Mouse (Mus musculus) embryonic facial prominence, embryonic 12.5 days (tissue): ENCODE results near the gene Dyrk1b. TPM values are rescaled to one million over a fixed set of nuclear protein-coding genes. Genes with fewer than 3 reads are reported as not detected.
A peak's percentile ranks its signal among the peaks of the same experiment; 100 is the strongest.

ENCODE experiments used
- ATAC-seq: fragments of 200-750 bp; cut with Nextera tagmentation; 2 replicates; pipeline ENCODE4 v1.8.0; 2017; ENCODE audit not compliant: insufficient number of reproducible peaks, insufficient read depth, low FRiP score, low TSS enrichment
- H3K27ac ChIP-seq: fragments of 300-500 bp; sonication (generic); 2 replicates; pipeline ENCODE4 v1.5.1; 2016; ENCODE audit warnings: mild to moderate bottlenecking
- H3K27me3 ChIP-seq: fragments of 300-500 bp; sonication (generic); 2 replicates; pipeline ENCODE4 v1.6.1; 2016; ENCODE audit warnings: mild to moderate bottlenecking, moderate library complexity
- H3K36me3 ChIP-seq: fragments of 300-500 bp; sonication (generic); 2 replicates; pipeline ENCODE4 v1.6.1; 2016; ENCODE audit warnings: mild to moderate bottlenecking
- H3K4me1 ChIP-seq: fragments of 300-500 bp; sonication (generic); 2 replicates; pipeline ENCODE4 v1.6.1; 2016
- H3K4me2 ChIP-seq: fragments of 300-500 bp; sonication (generic); replicated peaks from 2 replicates; pipeline ENCODE4 v1.6.1; 2016; ENCODE audit warnings: mild to moderate bottlenecking, moderate library complexity
- H3K4me3 ChIP-seq: fragments of 300-500 bp; sonication (generic); 2 replicates; pipeline ENCODE4 v1.5.1; 2016; ENCODE audit warnings: mild to moderate bottlenecking
- H3K9ac ChIP-seq: fragments of 300-500 bp; sonication (generic); 2 replicates; pipeline ENCODE4 v1.6.1; 2016; ENCODE audit warnings: mild to moderate bottlenecking, moderate library complexity
- H3K9me3 ChIP-seq: fragments of 300-500 bp; sonication (generic); 2 replicates; pipeline ENCODE4 v1.6.1; 2016; ENCODE audit warnings: mild to moderate bottlenecking, moderate library complexity
- WGBS: fragments of 180-500 bp; shearing (Covaris S2); methylation state at CpG from one replicate; pipeline ENCODE4 v1.1.7; 2016; 5-methylcytosine and 5-hydroxymethylcytosine counted together
- polyA plus RNA-seq: library from polyadenylated mRNA; unstranded; fragments of >200 nt; fragmentation: Nextera tagmentation; extraction: Ambion mirVana; gene quantifications from 2 replicates; pipeline ENCODE4 v1.2.1, GENCODE M21; 2016

Gene Dyrk1b
- polyA plus RNA-seq, 1 experiment from 2014 or later = 19.8 TPM

- peak within 1 kb of the TSS; percentile 72 for H3K9ac ChIP-seq
- peaks cover 4% of the 10 kb centered on the region; the same call in 1 of the 2 replicates for H3K36me3 ChIP-seq
- H3K4me2 ChIP-seq = peak within 1 kb of the TSS; percentile 85
- H3K4me1 ChIP-seq = peaks cover 19% of the 10 kb centered on the region
- H3K4me3 ChIP-seq = peak within 1 kb of the TSS; percentile 83
- H3K27ac ChIP-seq = peak within 1 kb of the TSS; percentile 86
- ATAC-seq = peak; percentile 81
- WGBS = under 1% methylated on average over 80 of the region's 80 CpGs
- no peaks in the 10 kb centered on the region for H3K27me3 ChIP-seq
- 0 out of 2 replicates have a peak, but pooled peaks cover 5% of the 10 kb centered on the region for H3K9me3 ChIP-seq
Observed at GRCm38 (mm10) chr7:28169489-28170422, 9.5 kb upstream of the Dyrk1b start, which contains the start of gene Fbl. Gene Fbl (plus strand): TSS chr7:28169710.

DNA sequence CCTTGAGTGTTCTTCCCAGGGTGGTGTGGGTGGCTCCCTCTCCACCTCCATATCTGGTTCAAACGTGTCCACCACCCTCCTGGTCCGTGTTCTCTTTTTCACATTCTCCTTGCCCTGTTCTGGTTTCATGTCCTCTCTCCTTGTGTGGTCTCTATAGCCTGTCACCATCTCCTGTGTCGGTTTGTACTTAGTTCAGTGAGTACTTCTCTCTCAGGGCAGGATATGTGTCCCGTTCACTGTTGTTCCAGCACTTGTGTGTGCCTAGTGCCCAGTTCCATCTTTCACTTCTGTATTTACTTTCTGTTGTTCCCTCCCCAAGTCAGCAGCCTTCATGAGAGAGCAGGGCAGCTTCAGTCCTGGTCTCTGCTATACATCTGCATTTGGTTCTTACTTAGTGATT is 3.9 kb upstream of the Dyrk1b start:
- 91% methylated on average over 4 of the region's 4 CpGs for WGBS
- Histone ChIP-seq H3K4me1 (peaks cover 12% of the 10 kb centered on the region), H3K27ac (no peak overlapping the region), H3K9me3 (no peaks in the 10 kb centered on the region), H3K36me3 (peaks cover 42% of the 10 kb centered on the region), H3K9ac (no peak overlapping the region), H3K4me2 (no peak overlapping the region), H3K27me3 (no peaks in the 10 kb centered on the region), H3K4me3 (no peak overlapping the region)
- ATAC-seq = no peak

GRCm38 (mm10) chr7:28179741-28180377 is 590 bp downstream of the Dyrk1b start:
- peaks cover 75% of the 10 kb centered on the region for H3K36me3 ChIP-seq
- peak overlapping the region; percentile 86 for H3K27ac ChIP-seq
- H3K27me3 ChIP-seq = no peaks in the 10 kb centered on the region
- H3K4me3 ChIP-seq = peak overlapping the region; percentile 97
- ATAC-seq = peak; percentile 90
- H3K9me3 ChIP-seq = no peaks in the 10 kb centered on the region
- H3K4me2 ChIP-seq = peak overlapping the region; percentile 90
- H3K4me1 ChIP-seq = peaks cover 13% of the 10 kb centered on the region
- peak overlapping the region; percentile 83 for H3K9ac ChIP-seq
- WGBS = 2% methylated on average over 49 of the region's 56 CpGs

DNA sequence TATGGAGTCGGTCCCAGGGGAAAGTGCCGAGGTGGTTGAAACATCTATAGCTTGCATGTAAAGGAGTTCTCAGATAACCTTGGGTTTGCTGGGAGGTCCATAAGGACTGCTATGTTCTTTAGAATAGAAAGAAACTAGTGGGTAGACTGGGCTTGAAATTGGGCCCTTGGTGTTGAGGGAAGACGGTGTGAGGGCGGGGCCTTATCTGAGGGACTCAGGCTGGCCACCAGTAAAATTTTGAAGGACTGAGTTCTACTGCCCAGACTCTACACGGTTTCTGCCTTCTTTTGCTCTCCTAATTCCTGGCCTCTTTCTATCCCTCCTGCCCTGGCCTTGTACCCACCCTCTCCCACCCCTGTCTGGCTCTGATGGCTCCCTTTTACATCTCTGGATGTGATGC is 1.6 kb downstream of the Dyrk1b start:
- ATAC-seq = no peak
- Histone ChIP-seq H3K27ac (peak overlapping the region; percentile 86; the same call in 1 of the 2 replicates), H3K4me3 (peak overlapping the region; percentile 97), H3K4me2 (peak overlapping the region; percentile 90), H3K9ac (peak overlapping the region; percentile 83; the same call in 1 of the 2 replicates), H3K36me3 (peaks cover 75% of the 10 kb centered on the region), H3K4me1 (peaks cover 13% of the 10 kb centered on the region), H3K9me3 (no peaks in the 10 kb centered on the region), H3K27me3 (no peaks in the 10 kb centered on the region)
- WGBS = 83% methylated on average over 5 of the region's 5 CpGs

DNA sequence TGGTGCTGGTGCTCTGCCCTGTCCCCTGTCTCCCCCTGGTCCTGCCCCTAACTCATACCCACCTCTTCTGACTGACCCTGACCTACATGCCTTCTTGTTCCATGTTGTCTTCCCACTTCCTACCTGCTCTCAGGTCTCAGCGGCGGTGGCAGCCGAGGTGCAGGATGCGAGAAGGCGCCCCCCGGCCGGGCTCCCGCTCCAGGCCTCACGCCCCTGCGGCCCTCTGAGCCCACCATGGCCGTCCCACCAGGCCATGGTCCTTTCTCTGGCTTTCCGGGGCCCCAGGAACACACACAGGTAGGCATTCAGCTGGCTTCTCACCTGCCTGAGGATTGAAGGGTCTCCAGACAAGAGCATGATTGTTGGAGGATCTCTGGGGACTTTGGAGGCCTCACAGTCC is 2.1 kb downstream of the Dyrk1b start:
- H3K4me1 ChIP-seq = peaks cover 13% of the 10 kb centered on the region
- peak overlapping the region; percentile 83; the same call in 1 of the 2 replicates for H3K9ac ChIP-seq
- H3K27me3 ChIP-seq = no peaks in the 10 kb centered on the region
- peaks cover 75% of the 10 kb centered on the region for H3K36me3 ChIP-seq
- WGBS = 98% methylated on average over 12 of the region's 12 CpGs
- H3K27ac ChIP-seq = no peak overlapping the region
- peak overlapping the region; percentile 90 for H3K4me2 ChIP-seq
- H3K9me3 ChIP-seq = no peaks in the 10 kb centered on the region
- H3K4me3 ChIP-seq = peak overlapping the region; percentile 97; the same call in 1 of the 2 replicates
- no peak for ATAC-seq

DNA sequence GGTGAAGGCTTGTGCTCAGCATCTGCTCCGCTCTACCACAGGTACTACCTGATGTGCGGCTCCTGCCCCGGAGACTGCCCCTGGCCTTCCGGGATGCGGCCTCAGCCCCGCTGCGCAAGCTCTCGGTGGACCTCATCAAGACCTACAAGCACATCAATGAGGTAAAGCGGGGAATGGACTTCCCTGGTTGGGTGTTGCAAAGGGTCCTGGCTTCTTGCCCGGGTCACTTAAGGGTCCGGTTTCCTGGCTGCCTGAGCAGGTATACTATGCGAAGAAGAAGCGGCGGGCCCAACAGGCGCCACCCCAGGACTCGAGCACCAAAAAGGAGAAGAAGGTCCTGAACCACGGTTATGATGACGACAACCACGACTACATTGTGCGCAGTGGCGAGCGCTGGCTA is 3.1 kb downstream of the Dyrk1b start:
- H3K27me3 ChIP-seq = no peaks in the 10 kb centered on the region
- H3K9me3 ChIP-seq = no peaks in the 10 kb centered on the region
- H3K4me2 ChIP-seq = no peak overlapping the region
- H3K4me3 ChIP-seq = no peak overlapping the region
- ATAC-seq = no peak
- WGBS = 97% methylated on average over 21 of the region's 22 CpGs
- no peak overlapping the region for H3K9ac ChIP-seq
- peaks cover 13% of the 10 kb centered on the region for H3K4me1 ChIP-seq
- peaks cover 75% of the 10 kb centered on the region for H3K36me3 ChIP-seq
- H3K27ac ChIP-seq = no peak overlapping the region

DNA sequence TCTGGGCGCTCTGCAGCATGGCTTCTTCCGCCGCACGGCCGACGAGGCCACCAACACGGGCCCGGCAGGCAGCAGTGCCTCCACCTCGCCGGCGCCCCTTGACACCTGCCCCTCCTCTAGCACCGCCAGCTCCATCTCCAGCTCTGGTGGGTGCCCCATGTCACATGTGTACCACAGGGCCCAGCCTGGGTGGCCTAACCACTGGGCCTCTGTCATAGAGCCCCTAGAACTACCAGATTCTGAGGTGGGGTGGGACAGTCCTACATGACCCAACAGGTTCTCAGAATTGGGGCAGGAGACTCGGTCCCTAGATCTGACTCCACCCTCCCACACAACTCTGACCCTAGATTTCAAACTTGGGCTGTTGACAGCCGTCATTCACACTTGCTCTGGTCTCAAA is 6.6 kb downstream of the Dyrk1b start:
- 94% methylated on average over 12 of the region's 14 CpGs for WGBS
- no peak overlapping the region for H3K27ac ChIP-seq

GRCm38 (mm10) chr7:28186631-28187030 is 7.4 kb downstream of the Dyrk1b start:
- Histone ChIP-seq H3K27ac (no peak overlapping the region), H3K9me3 (no peaks in the 10 kb centered on the region), H3K4me3 (no peak overlapping the region), H3K36me3 (peaks cover 97% of the 10 kb centered on the region), H3K4me2 (no peak overlapping the region), H3K27me3 (no peaks in the 10 kb centered on the region), H3K4me1 (peaks cover under 1% of the 10 kb centered on the region; the same call in 1 of the 2 replicates), H3K9ac (no peak overlapping the region)
- 86% methylated on average over 8 of the region's 8 CpGs for WGBS
- no peak for ATAC-seq

More for the DNA sequence above, 6.6 kb downstream of the Dyrk1b start:
- H3K4me1 ChIP-seq = peaks cover 8% of the 10 kb centered on the region
- no peak for ATAC-seq
- no peak overlapping the region for H3K9ac ChIP-seq
- H3K9me3 ChIP-seq = no peaks in the 10 kb centered on the region
- H3K4me3 ChIP-seq = no peak overlapping the region
- H3K27me3 ChIP-seq = no peaks in the 10 kb centered on the region
- H3K4me2 ChIP-seq = no peak overlapping the region
- peaks cover 98% of the 10 kb centered on the region for H3K36me3 ChIP-seq

- 89% methylated on average over 3 of the region's 3 CpGs for WGBS
- H3K27me3 ChIP-seq = no peaks in the 10 kb centered on the region
- no peak overlapping the region for H3K4me2 ChIP-seq
- H3K4me3 ChIP-seq = no peak overlapping the region
- H3K4me1 ChIP-seq = no peaks in the 10 kb centered on the region
- H3K9ac ChIP-seq = no peak overlapping the region
- no peak overlapping the region for H3K27ac ChIP-seq
- no peak for ATAC-seq
- peaks cover 80% of the 10 kb centered on the region for H3K36me3 ChIP-seq
- H3K9me3 ChIP-seq = no peaks in the 10 kb centered on the region
Observed at GRCm38 (mm10) chr7:28191489-28191888, 12.2 kb downstream of the Dyrk1b start.

DNA sequence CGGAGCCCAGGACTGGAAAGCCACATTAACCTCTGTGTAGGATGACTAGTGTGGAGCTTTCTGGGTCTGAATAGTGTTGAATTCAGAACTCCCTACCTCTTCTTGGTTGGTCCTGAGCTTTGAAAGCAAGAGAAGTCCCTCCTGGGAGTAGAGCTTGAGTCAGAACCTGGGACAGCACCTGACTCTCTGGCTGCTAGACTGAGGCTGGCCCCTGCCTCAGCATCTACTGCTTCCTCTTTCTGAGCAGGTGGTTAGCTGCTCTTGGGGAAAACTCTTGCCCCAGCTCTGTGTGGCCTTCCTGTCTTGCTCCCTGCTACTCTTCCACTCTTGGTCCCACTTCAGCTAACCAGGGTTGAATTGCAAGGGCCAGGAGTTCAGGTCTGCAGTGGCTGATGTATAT is 12.6 kb downstream of the Dyrk1b start:
- H3K4me1 ChIP-seq = no peaks in the 10 kb centered on the region
- no peaks in the 10 kb centered on the region for H3K9me3 ChIP-seq
- no peak overlapping the region for H3K9ac ChIP-seq
- H3K27ac ChIP-seq = no peak overlapping the region
- H3K4me3 ChIP-seq = no peak overlapping the region
- peaks cover 80% of the 10 kb centered on the region for H3K36me3 ChIP-seq
- no peak overlapping the region for H3K4me2 ChIP-seq
- no peak for ATAC-seq
- 93% methylated on average over 1 of the region's 1 CpGs for WGBS
- no peaks in the 10 kb centered on the region for H3K27me3 ChIP-seq

- no peak overlapping the region for H3K9ac ChIP-seq
Observed at GRCm38 (mm10) chr7:28195414-28196098, 16.3 kb downstream of the Dyrk1b start.

More at GRCm38 (mm10) chr7:28195414-28196098, 16.3 kb downstream of the Dyrk1b start:
- no peak overlapping the region for H3K27ac ChIP-seq
- H3K27me3 ChIP-seq = no peaks in the 10 kb centered on the region
- no peaks in the 10 kb centered on the region for H3K9me3 ChIP-seq
- no peak overlapping the region for H3K4me2 ChIP-seq
- no peaks in the 10 kb centered on the region for H3K4me1 ChIP-seq
- H3K4me3 ChIP-seq = no peak overlapping the region
- 90% methylated on average over 5 of the region's 5 CpGs for WGBS
- H3K36me3 ChIP-seq = peaks cover 59% of the 10 kb centered on the region
- ATAC-seq = no peak
